Mouse (Mus musculus) E14TG2a.4 (cell line): ENCODE data around the gene Agtpbp1.

ENCODE experiments used
- CTCF ChIP-seq: conservative IDR thresholded peaks from 2 replicates; pipeline ENCODE4 v1.5.1; 2014; ENCODE audit warnings: low read length
- NANOG ChIP-seq: IDR thresholded peaks from 2 replicates; pipeline ENCODE4 v1.6.1; 2014; ENCODE audit warnings: borderline replicate concordance, low read length, mixed read lengths
- POU5F1 ChIP-seq: IDR thresholded peaks from 2 replicates; pipeline ENCODE4 v1.6.1; 2014; ENCODE audit warnings: low read length, borderline replicate concordance

- no peak for TF ChIP-seq CTCF
- TF ChIP-seq POU5F1: no peak
- TF ChIP-seq NANOG: no peak
These were observed 85.2 kb downstream of the Agtpbp1 start for GRCm38 (mm10) chr13:59499831-59500230.
